Mouse (Mus musculus): Measurements from ENCODE around the gene Sf3a3. TPM values are rescaled to one million over a fixed set of nuclear protein-coding genes. Genes with fewer than 3 reads are reported as not detected.
"Not testable (repeated sequence)": the region's sequence is repeated elsewhere in the genome, so short reads cannot be mapped to it uniquely, and the experiment has no call there.

Gene Sf3a3
- total RNA-seq, 4 experiments from 2014 or later: 9.5 to 12.8 (median 10.2) TPM

GRCm38 (mm10) chr4:124699791-124700190 lies 14.8 kb upstream of the Sf3a3 start:
- peak; percentile 59 to 73 for DNase-seq (ENCODE audit: low spot score in 2 of 2)

- peak; percentile 71 to 77 for DNase-seq (ENCODE audit: low spot score in 2 of 2)
Measured at GRCm38 (mm10) chr4:124700248-124700971, 14.2 kb upstream of the Sf3a3 start, which contains the start of gene Fhl3. Gene Fhl3 (plus strand): TSS chr4:124700701.

- DNase-seq (ENCODE audit: low spot score in 2 of 2): peak; percentile 74 to 75
Measured at GRCm38 (mm10) chr4:124701052-124701845, 13.3 kb upstream of the Sf3a3 start.

- DNase-seq (ENCODE audit: low spot score in 2 of 2): peak; percentile 49 to 56
Measured at GRCm38 (mm10) chr4:124701916-124702315, 12.7 kb upstream of the Sf3a3 start.

GRCm38 (mm10) chr4:124703406-124703805 lies 11.2 kb upstream of the Sf3a3 start:
- peak; percentile 46 to 68 for DNase-seq (ENCODE audit: low spot score in 2 of 2)

GRCm38 (mm10) chr4:124703881-124704796 lies 10.4 kb upstream of the Sf3a3 start:
- no peak for DNase-seq (ENCODE audit: low spot score in 2 of 2)

GRCm38 (mm10) chr4:124704797-124705474 lies 9.6 kb upstream of the Sf3a3 start:
- DNase-seq (ENCODE audit: low spot score in 2 of 2): no peak

GRCm38 (mm10) chr4:124705661-124706269 lies 8.8 kb upstream of the Sf3a3 start:
- no peak for DNase-seq (ENCODE audit: low spot score in 2 of 2)

- not testable (repeated sequence) for DNase-seq (ENCODE audit: low spot score in 2 of 2)
Measured at GRCm38 (mm10) chr4:124707381-124708199, 7.0 kb upstream of the Sf3a3 start.

- DNase-seq (ENCODE audit: low spot score in 2 of 2): not testable (repeated sequence)
Measured at GRCm38 (mm10) chr4:124708200-124708517, 6.4 kb upstream of the Sf3a3 start.

- peak; percentile 87 to 89 for DNase-seq (ENCODE audit: low spot score in 2 of 2)
Measured at GRCm38 (mm10) chr4:124708518-124709477, 5.8 kb upstream of the Sf3a3 start.

- DNase-seq (ENCODE audit: low spot score in 2 of 2): no peak
Measured at GRCm38 (mm10) chr4:124709961-124710446, 4.6 kb upstream of the Sf3a3 start.

GRCm38 (mm10) chr4:124710776-124711291 lies 3.7 kb upstream of the Sf3a3 start:
- no peak for DNase-seq (ENCODE audit: low spot score in 2 of 2)

GRCm38 (mm10) chr4:124712618-124713017 lies 2.0 kb upstream of the Sf3a3 start:
- DNase-seq (ENCODE audit: low spot score in 2 of 2): no peak

- not testable (repeated sequence) for DNase-seq (ENCODE audit: low spot score in 2 of 2)
Measured at GRCm38 (mm10) chr4:124713850-124714249, 726 bp upstream of the Sf3a3 start.

- no peak for DNase-seq (ENCODE audit: low spot score in 2 of 2)
Measured at GRCm38 (mm10) chr4:124719101-124719500, 4.5 kb downstream of the Sf3a3 start.

GRCm38 (mm10) chr4:124726121-124726520 lies 11.5 kb downstream of the Sf3a3 start:
- DNase-seq (ENCODE audit: low spot score in 2 of 2): no peak

GRCm38 (mm10) chr4:124736952-124737351 lies 22.4 kb downstream of the Sf3a3 start:
- no peak for DNase-seq (ENCODE audit: low spot score in 2 of 2)

All from gastrocnemius, adult 8-10 months (tissue).